Mouse (Mus musculus) forebrain, embryonic 16.5 days (tissue): Measurements from ENCODE around the gene Pds5a. TPM values are rescaled to one million over a fixed set of nuclear protein-coding genes. Genes with fewer than 3 reads are reported as not detected.
"Not testable (repeated sequence)": the region's sequence is repeated elsewhere in the genome, so short reads cannot be mapped to it uniquely, and the experiment has no call there.

Source experiments
- ATAC-seq: fragments of 200-750 bp; cut with Nextera tagmentation; 2 replicates; pipeline ENCODE4 v1.8.0; 2017; ENCODE audit warnings: mild to moderate bottlenecking, moderate library complexity
- H3K27ac ChIP-seq: fragments of 300-500 bp; sonication (generic); 2 replicates; pipeline ENCODE4 v1.5.1; 2014; ENCODE audit warnings: low read length, control low read depth
- H3K27me3 ChIP-seq: fragments of 300-500 bp; sonication (generic); replicated peaks from 2 replicates; pipeline ENCODE4 v1.6.1; 2014; ENCODE audit warnings: low read length; ENCODE audit not compliant: control insufficient read depth, insufficient read depth
- H3K36me3 ChIP-seq: fragments of 300-500 bp; sonication (generic); 2 replicates; pipeline ENCODE4 v1.6.1; 2014; ENCODE audit not compliant: control insufficient read depth, insufficient read depth
- H3K4me1 ChIP-seq: fragments of 300-500 bp; sonication (generic); replicated peaks from 2 replicates; pipeline ENCODE4 v1.6.1; 2014; ENCODE audit warnings: low read length; ENCODE audit not compliant: control insufficient read depth, insufficient read depth
- H3K4me2 ChIP-seq: fragments of 300-500 bp; sonication (generic); 2 replicates; pipeline ENCODE4 v1.6.1; 2014; ENCODE audit warnings: mild to moderate bottlenecking, low read length, control low read depth
- H3K4me3 ChIP-seq: fragments of 300-500 bp; sonication (generic); replicated peaks from 2 replicates; pipeline ENCODE4 v1.5.1; 2014; ENCODE audit warnings: mild to moderate bottlenecking, low read length, control low read depth
- H3K9ac ChIP-seq: fragments of 300-500 bp; sonication (generic); replicated peaks from 2 replicates; pipeline ENCODE4 v1.6.1; 2014; ENCODE audit warnings: low read depth, low read length, control low read depth
- H3K9me3 ChIP-seq: fragments of 300-500 bp; sonication (generic); 2 replicates; pipeline ENCODE4 v1.6.1; 2016; ENCODE audit warnings: low read length; ENCODE audit not compliant: control insufficient read depth
- WGBS: fragments of 180-500 bp; shearing (Covaris S2); extraction: QIAGEN DNeasy Blood & Tissue Kit; methylation state at CpG from one replicate; pipeline ENCODE4 v1.1.7; 2014; 5-methylcytosine and 5-hydroxymethylcytosine counted together
- polyA plus RNA-seq: library from polyadenylated mRNA; unstranded; fragments of >200 nt; fragmentation: Nextera tagmentation; extraction: Ambion mirVana; gene quantifications from 2 replicates; pipeline ENCODE4 v1.2.1, GENCODE M21; 2015

Pds5a gene
- 62.8 and 64.0 TPM in 2 replicates for polyA plus RNA-seq

- Histone ChIP-seq H3K9me3 (no peaks in the 10 kb centered on the region), H3K4me3 (peak within 1 kb of the TSS; percentile 99), H3K27me3 (no peaks in the 10 kb centered on the region), H3K36me3 (no peaks in the 10 kb centered on the region), H3K4me1 (peaks cover 16% of the 10 kb centered on the region), H3K27ac (peak within 1 kb of the TSS; percentile 93), H3K9ac (peak within 1 kb of the TSS; percentile 92), H3K4me2 (peak within 1 kb of the TSS; percentile 72)
- under 1% methylated on average over 85 of the region's 140 CpGs for WGBS
- peak; percentile 92 for ATAC-seq
Measured at GRCm38 (mm10) chr5:65697836-65698758, at the start of gene Pds5a. Gene Pds5a, minus strand, starts transcription at chr5:65698273.

- Histone ChIP-seq H3K4me2 (no peak overlapping the region), H3K27ac (no peak overlapping the region), H3K9me3 (no peaks in the 10 kb centered on the region), H3K4me1 (no peaks in the 10 kb centered on the region), H3K9ac (no peak overlapping the region), H3K27me3 (no peaks in the 10 kb centered on the region), H3K4me3 (no peak overlapping the region), H3K36me3 (no peaks in the 10 kb centered on the region)
- 77% methylated on average over 5 of the region's 5 CpGs for WGBS
- no peak for ATAC-seq
Measured at GRCm38 (mm10) chr5:65746908-65747307, 48.8 kb upstream of the Pds5a start.

DNA sequence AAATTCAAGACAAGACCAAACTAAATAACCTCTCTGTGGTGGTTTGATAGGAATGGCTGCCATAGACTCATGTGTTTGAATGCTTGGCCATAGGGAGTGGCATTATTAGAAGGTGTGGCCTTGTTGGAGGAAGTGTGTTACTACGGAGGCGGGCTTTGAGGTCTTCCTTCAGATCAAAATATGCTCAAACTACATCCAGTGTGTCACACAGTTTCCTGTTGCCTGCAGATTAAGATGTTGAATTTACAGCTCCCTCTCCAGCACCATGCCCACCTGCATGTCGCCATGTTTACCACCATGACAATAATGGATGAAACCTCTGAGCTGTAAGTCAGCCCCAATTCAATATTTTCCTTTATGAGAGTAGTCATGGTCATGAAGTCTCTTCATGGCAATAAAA, 41.3 kb upstream of the Pds5a start:
- H3K9me3 ChIP-seq, result no peaks in the 10 kb centered on the region
- ATAC-seq, result no peak
- no peak overlapping the region for H3K9ac ChIP-seq
- H3K27ac ChIP-seq, result no peak overlapping the region
- H3K27me3 ChIP-seq, result no peaks in the 10 kb centered on the region
- H3K4me2 ChIP-seq, result no peak overlapping the region
- no peaks in the 10 kb centered on the region for H3K4me1 ChIP-seq
- H3K4me3 ChIP-seq, result no peak overlapping the region
- H3K36me3 ChIP-seq, result no peaks in the 10 kb centered on the region
- 97% methylated on average over 3 of the region's 3 CpGs for WGBS

GRCm38 (mm10) chr5:65735601-65736000, 37.5 kb upstream of the Pds5a start:
- no peaks in the 10 kb centered on the region for H3K36me3 ChIP-seq
- no peak overlapping the region for H3K4me2 ChIP-seq
- no peaks in the 10 kb centered on the region for H3K27me3 ChIP-seq
- no peak for ATAC-seq
- no peak overlapping the region for H3K9ac ChIP-seq
- 86% methylated on average over 2 of the region's 2 CpGs for WGBS
- H3K4me1 ChIP-seq, result no peaks in the 10 kb centered on the region
- no peak overlapping the region for H3K27ac ChIP-seq
- H3K9me3 ChIP-seq, result no peaks in the 10 kb centered on the region
- H3K4me3 ChIP-seq, result no peak overlapping the region

GRCm38 (mm10) chr5:65731173-65732007, 33.3 kb upstream of the Pds5a start:
- no peak overlapping the region for H3K9ac ChIP-seq
- H3K4me2 ChIP-seq, result no peak overlapping the region
- no peak overlapping the region for H3K4me3 ChIP-seq
- ATAC-seq, result no peak
- H3K4me1 ChIP-seq, result no peaks in the 10 kb centered on the region
- WGBS, result 51% methylated on average over 9 of the region's 9 CpGs
- H3K27me3 ChIP-seq, result no peaks in the 10 kb centered on the region
- no peaks in the 10 kb centered on the region for H3K36me3 ChIP-seq
- no peak overlapping the region for H3K27ac ChIP-seq
- H3K9me3 ChIP-seq, result no peaks in the 10 kb centered on the region

- peaks cover 3% of the 10 kb centered on the region; the same call in 1 of the 2 replicates for H3K4me1 ChIP-seq
- no peaks in the 10 kb centered on the region for H3K9me3 ChIP-seq
- peak overlapping the region; percentile 50 for H3K4me3 ChIP-seq
- 2% methylated on average over 23 of the region's 23 CpGs for WGBS
- H3K27me3 ChIP-seq, result no peaks in the 10 kb centered on the region
- peak overlapping the region; percentile 69 for H3K4me2 ChIP-seq
- peak overlapping the region; percentile 63 for H3K9ac ChIP-seq
- peak; percentile 90 for ATAC-seq
- peak overlapping the region; percentile 80 for H3K27ac ChIP-seq
- no peaks in the 10 kb centered on the region for H3K36me3 ChIP-seq
Measured at GRCm38 (mm10) chr5:65724311-65725054, 26.4 kb upstream of the Pds5a start.

DNA sequence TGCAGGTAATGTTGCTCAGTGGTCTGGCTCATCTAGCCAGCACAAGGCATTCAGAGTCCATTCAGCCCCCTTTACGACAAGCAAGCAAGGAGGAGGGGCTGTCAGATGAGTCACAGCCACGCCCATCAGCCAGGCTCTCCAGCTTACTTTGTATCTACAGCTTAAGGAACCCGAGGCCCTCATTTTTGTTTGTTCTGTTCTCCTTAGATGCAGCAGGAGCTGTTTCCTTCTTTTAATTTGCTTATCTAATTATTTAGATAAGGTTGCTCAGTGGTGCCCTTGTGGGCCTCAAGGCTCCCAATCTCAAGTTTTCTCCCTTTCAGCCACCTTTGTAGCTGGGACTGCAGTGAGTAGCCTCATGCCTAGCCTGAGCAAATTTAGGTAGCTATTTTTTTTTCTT, 20.3 kb upstream of the Pds5a start:
- WGBS, result 26% methylated on average over 3 of the region's 3 CpGs
- Histone ChIP-seq H3K9me3 (no peaks in the 10 kb centered on the region), H3K4me3 (no peak overlapping the region), H3K9ac (no peak overlapping the region), H3K36me3 (no peaks in the 10 kb centered on the region), H3K4me1 (no peaks in the 10 kb centered on the region), H3K27ac (no peak overlapping the region), H3K4me2 (no peak overlapping the region), H3K27me3 (no peaks in the 10 kb centered on the region)
- no peak for ATAC-seq

- not testable (repeated sequence) for H3K27ac ChIP-seq, ATAC-seq, H3K4me1 ChIP-seq, H3K36me3 ChIP-seq, H3K27me3 ChIP-seq, H3K4me2 ChIP-seq, H3K4me3 ChIP-seq, H3K9me3 ChIP-seq, H3K9ac ChIP-seq
- WGBS, result 93% methylated on average over 8 of the region's 8 CpGs
Measured at GRCm38 (mm10) chr5:65717903-65718211, 19.8 kb upstream of the Pds5a start.
